Mouse (Mus musculus): ENCODE measurements around the gene Erc2. TPM values are rescaled to one million over a fixed set of nuclear protein-coding genes. Genes with fewer than 3 reads are reported as not detected.

Gene Erc2
- polyA plus RNA-seq, 1 experiment from 2014 or later = 1.4 TPM

DNA sequence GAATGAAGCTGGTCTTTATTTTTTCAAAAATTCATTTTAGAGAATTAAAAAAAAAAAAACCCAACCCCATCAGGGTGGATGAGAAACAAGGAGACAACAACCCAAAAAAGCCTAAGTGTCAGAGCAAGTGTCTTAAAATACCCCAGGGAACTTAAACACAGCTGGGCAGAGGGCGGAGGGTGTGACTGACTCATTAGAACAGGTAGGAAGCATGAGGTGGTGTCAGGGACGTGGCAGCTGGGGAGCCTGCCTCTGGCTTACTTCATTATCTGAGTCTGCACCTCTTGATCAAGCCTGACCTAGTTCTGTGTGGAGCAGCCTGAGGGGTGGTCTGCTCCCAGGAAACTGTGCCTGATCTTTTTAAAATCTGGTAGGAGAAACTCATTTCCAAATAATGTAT, 20.8 kb downstream of the Erc2 start:
- H3K27me3 ChIP-seq (ENCODE audit: control insufficient read depth, insufficient read depth, low read depth, low read length) = no peaks in the 10 kb centered on the region
- WGBS (ENCODE audit: insufficient replicate concordance) = 52% methylated on average over 2 of the region's 2 CpGs

DNA sequence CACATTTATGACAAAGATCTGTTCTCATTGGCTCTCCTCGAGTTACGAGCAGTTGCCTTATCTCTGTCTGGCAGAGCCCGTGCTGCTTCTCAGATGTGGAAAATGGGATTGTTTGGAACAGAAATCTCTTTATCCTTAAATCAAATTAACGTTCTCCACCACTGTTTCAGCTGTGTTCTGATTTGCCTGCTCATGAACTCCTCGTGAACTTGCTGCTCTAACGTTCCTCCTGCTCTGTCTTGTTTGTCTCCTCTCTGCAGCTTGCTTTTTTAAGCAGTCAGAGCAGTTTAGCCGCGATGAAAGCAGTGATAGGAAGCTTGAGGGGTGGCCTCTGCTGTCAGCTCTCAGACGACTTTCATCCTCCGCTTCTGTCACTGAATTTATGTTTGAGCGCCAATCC, 32.4 kb downstream of the Erc2 start:
- no peak overlapping the region for H3K27ac ChIP-seq (ENCODE audit: low read length)
- no peak overlapping the region for H3K4me2 ChIP-seq (ENCODE audit: low read depth, low read length)
- no peaks in the 10 kb centered on the region for H3K36me3 ChIP-seq (ENCODE audit: control insufficient read depth, insufficient read depth)
- H3K27me3 ChIP-seq (ENCODE audit: control insufficient read depth, insufficient read depth, low read depth, low read length) = no peaks in the 10 kb centered on the region
- 23% methylated on average over 11 of the region's 11 CpGs for WGBS (ENCODE audit: insufficient replicate concordance)
- no peak overlapping the region for H3K4me3 ChIP-seq (ENCODE audit: low read depth, low read length)
- no peaks in the 10 kb centered on the region for H3K9me3 ChIP-seq (replicated peaks; ENCODE audit: control insufficient read depth, low read length)
- no peak overlapping the region for H3K9ac ChIP-seq (ENCODE audit: low read depth, low read length)
- no peak for ATAC-seq (ENCODE audit: low read depth)
- H3K4me1 ChIP-seq (ENCODE audit: control insufficient read depth, low read depth, low read length) = no peaks in the 10 kb centered on the region

More for the DNA sequence above, 20.8 kb downstream of the Erc2 start:
- no peak for ATAC-seq (ENCODE audit: low read depth)
- Histone ChIP-seq H3K9ac (ENCODE audit: low read depth, low read length) (no peak overlapping the region), H3K9me3 (replicated peaks; ENCODE audit: control insufficient read depth, low read length) (no peaks in the 10 kb centered on the region), H3K4me2 (ENCODE audit: low read depth, low read length) (no peak overlapping the region), H3K36me3 (ENCODE audit: control insufficient read depth, insufficient read depth) (no peaks in the 10 kb centered on the region), H3K4me1 (ENCODE audit: control insufficient read depth, low read depth, low read length) (no peaks in the 10 kb centered on the region), H3K27ac (ENCODE audit: low read length) (no peak overlapping the region), H3K4me3 (ENCODE audit: low read depth, low read length) (no peak overlapping the region)

DNA sequence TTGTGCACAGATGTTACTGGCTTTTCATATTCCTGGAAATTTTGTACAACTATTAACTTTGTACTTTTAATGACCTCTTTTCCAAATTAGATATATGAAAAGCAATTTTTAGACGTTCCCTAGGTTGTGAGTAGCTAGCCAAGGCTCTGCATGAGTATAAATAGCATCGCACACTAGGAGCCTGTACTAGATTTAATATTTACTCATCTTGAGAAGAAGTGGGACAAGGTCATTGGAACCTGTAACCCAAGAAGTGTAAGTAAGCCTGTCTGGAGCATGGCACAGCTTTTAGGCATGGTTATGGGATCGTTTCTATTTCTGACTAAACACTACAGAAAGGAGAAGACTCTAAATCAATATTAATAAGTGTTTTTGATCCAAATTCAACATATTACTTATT, 36.4 kb downstream of the Erc2 start:
- Histone ChIP-seq H3K4me1 (ENCODE audit: control insufficient read depth, low read depth, low read length) (no peaks in the 10 kb centered on the region), H3K4me2 (ENCODE audit: low read depth, low read length) (no peak overlapping the region)
- 51% methylated on average over 3 of the region's 3 CpGs for WGBS (ENCODE audit: insufficient replicate concordance)

DNA sequence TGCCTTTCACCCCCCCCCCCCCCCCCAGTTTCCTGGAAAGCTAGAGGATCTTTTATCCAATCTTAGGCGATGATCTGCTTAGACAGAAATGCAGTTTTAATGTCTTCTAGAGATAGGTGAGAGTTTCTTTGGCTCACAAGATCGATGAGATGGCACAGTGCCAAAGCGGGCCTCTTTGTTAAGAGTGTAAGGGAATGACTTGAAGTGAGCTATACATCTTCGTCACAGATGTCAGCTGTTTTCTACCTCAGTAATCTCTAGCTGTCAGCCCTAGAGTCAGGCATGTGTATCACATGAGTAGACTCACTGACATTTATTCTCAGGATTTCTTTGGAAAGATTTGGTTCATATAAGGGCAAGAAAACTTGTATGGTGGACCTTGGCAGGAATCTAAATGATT, 39.2 kb downstream of the Erc2 start:
- 55% methylated on average over 4 of the region's 4 CpGs for WGBS (ENCODE audit: insufficient replicate concordance)
- no peak overlapping the region for H3K9ac ChIP-seq (ENCODE audit: low read depth, low read length)

More for the DNA sequence above, 36.4 kb downstream of the Erc2 start:
- Histone ChIP-seq H3K9ac (ENCODE audit: low read depth, low read length) (no peak overlapping the region), H3K27me3 (ENCODE audit: control insufficient read depth, insufficient read depth, low read depth, low read length) (no peaks in the 10 kb centered on the region), H3K27ac (ENCODE audit: low read length) (no peak overlapping the region), H3K36me3 (ENCODE audit: control insufficient read depth, insufficient read depth) (no peaks in the 10 kb centered on the region), H3K9me3 (replicated peaks; ENCODE audit: control insufficient read depth, low read length) (no peaks in the 10 kb centered on the region), H3K4me3 (ENCODE audit: low read depth, low read length) (no peak overlapping the region)
- ATAC-seq (ENCODE audit: low read depth) = no peak

DNA sequence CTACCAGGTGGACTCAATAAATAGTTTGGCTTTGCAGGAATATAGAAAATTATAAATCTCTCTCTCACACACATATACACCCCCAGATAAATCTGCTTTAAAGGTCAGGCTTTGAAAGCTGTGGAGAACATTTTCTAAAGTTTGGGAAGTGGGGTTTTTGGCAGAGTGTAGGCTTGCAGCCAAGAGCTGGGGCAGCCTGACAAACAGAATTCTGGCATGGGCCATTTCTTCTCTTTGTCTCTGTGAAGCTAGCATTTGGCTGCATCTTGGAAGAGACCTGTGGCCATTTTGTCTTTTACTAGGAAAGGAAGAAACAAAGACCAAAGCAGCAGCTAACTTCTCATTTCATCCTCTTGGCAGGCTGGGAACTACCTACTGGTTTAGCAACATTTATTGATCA, 40.0 kb downstream of the Erc2 start:
- ATAC-seq (ENCODE audit: low read depth) = no peak
- Histone ChIP-seq H3K4me3 (ENCODE audit: low read depth, low read length) (no peak overlapping the region), H3K9ac (ENCODE audit: low read depth, low read length) (no peak overlapping the region), H3K27me3 (ENCODE audit: control insufficient read depth, insufficient read depth, low read depth, low read length) (no peaks in the 10 kb centered on the region), H3K4me2 (ENCODE audit: low read depth, low read length) (no peak overlapping the region), H3K27ac (ENCODE audit: low read length) (no peak overlapping the region), H3K4me1 (ENCODE audit: control insufficient read depth, low read depth, low read length) (no peaks in the 10 kb centered on the region), H3K9me3 (replicated peaks; ENCODE audit: control insufficient read depth, low read length) (no peaks in the 10 kb centered on the region), H3K36me3 (ENCODE audit: control insufficient read depth, insufficient read depth) (no peaks in the 10 kb centered on the region)

More for the DNA sequence above, 39.2 kb downstream of the Erc2 start:
- H3K27me3 ChIP-seq (ENCODE audit: control insufficient read depth, insufficient read depth, low read depth, low read length) = no peaks in the 10 kb centered on the region
- no peaks in the 10 kb centered on the region for H3K9me3 ChIP-seq (replicated peaks; ENCODE audit: control insufficient read depth, low read length)
- no peak overlapping the region for H3K27ac ChIP-seq (ENCODE audit: low read length)
- H3K36me3 ChIP-seq (ENCODE audit: control insufficient read depth, insufficient read depth) = no peaks in the 10 kb centered on the region
- no peak for ATAC-seq (ENCODE audit: low read depth)
- no peak overlapping the region for H3K4me2 ChIP-seq (ENCODE audit: low read depth, low read length)
- no peak overlapping the region for H3K4me3 ChIP-seq (ENCODE audit: low read depth, low read length)
- H3K4me1 ChIP-seq (ENCODE audit: control insufficient read depth, low read depth, low read length) = no peaks in the 10 kb centered on the region

DNA sequence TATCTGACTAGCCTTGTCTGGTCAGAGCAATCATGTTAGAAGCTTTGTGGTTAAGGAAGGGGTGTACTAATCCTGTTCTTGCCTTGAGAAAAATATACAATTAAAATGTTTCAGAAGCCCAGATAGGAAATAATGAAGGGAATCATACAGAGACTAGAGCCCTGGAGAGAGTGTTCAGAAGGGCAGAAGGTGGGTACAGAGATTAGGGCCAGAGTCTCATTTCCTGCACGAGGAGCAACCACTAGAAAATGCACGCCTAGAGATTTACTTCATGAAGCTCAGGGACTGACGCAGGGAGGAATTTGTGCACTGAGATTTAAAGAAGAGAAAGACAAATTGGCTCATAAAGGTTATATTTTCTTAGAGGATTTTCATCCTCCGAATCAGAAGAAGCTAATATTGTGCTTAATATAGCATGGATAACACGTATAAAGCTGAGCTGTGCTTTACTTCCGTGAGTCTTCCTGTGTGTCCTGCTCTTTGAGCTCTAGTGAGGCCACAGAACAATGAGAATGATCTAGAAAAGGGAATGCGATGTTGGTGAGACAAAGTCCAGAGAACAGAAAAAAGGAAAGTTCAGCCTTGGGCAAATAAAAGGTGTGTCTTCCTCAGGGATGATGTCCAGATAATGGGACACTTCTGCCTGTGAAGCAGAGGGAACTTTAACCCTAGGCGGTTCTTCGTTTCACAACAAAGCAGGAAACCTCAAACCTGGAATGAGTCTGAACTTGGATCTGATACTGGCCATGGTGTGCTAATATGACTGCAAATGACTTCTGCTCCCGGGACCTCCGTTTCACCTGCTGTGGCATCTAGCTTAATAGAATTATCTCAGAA, 45.0 kb downstream of the Erc2 start:
- ATAC-seq (ENCODE audit: low read depth) = no peak

DNA sequence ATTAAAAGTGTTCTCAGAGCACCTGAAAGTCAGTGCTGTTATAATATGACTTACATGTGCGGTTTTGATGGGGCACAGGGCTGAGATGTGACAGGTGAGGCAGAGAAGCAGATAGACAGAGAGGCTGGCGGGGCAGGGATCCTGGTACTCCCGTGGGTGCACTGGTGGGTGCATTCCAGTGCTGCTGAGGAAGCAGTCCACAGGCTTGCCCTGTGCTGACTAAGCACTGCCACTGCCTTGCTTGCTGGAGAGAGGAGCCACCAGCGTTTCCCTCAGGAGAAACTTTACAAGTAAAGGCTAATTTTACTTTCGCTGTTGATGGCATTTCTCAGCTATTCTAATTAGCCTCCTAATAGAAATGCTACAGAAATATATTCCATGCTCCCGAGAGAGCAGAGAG, 45.9 kb downstream of the Erc2 start:
- H3K27ac ChIP-seq (ENCODE audit: low read length) = no peak overlapping the region
- no peaks in the 10 kb centered on the region for H3K9me3 ChIP-seq (replicated peaks; ENCODE audit: control insufficient read depth, low read length)
- H3K4me2 ChIP-seq (ENCODE audit: low read depth, low read length) = no peak overlapping the region
- H3K9ac ChIP-seq (ENCODE audit: low read depth, low read length) = no peak overlapping the region
- H3K4me1 ChIP-seq (ENCODE audit: control insufficient read depth, low read depth, low read length) = no peaks in the 10 kb centered on the region
- H3K4me3 ChIP-seq (ENCODE audit: low read depth, low read length) = no peak overlapping the region
- 49% methylated on average over 6 of the region's 6 CpGs for whole genome bisulfite sequencing (ENCODE audit: insufficient replicate concordance)
- no peaks in the 10 kb centered on the region for H3K36me3 ChIP-seq (ENCODE audit: control insufficient read depth, insufficient read depth)
- ATAC-seq (ENCODE audit: low read depth) = no peak
- no peaks in the 10 kb centered on the region for H3K27me3 ChIP-seq (ENCODE audit: control insufficient read depth, insufficient read depth, low read depth, low read length)

More for the DNA sequence above, 45.0 kb downstream of the Erc2 start:
- Histone ChIP-seq H3K4me2 (ENCODE audit: low read depth, low read length) (no peak overlapping the region), H3K27ac (ENCODE audit: low read length) (no peak overlapping the region), H3K9ac (ENCODE audit: low read depth, low read length) (no peak overlapping the region), H3K4me3 (ENCODE audit: low read depth, low read length) (no peak overlapping the region), H3K27me3 (ENCODE audit: control insufficient read depth, insufficient read depth, low read depth, low read length) (no peaks in the 10 kb centered on the region), H3K4me1 (ENCODE audit: control insufficient read depth, low read depth, low read length) (no peaks in the 10 kb centered on the region), H3K9me3 (replicated peaks; ENCODE audit: control insufficient read depth, low read length) (no peaks in the 10 kb centered on the region), H3K36me3 (ENCODE audit: control insufficient read depth, insufficient read depth) (no peaks in the 10 kb centered on the region)
- 58% methylated on average over 11 of the region's 11 CpGs for WGBS (ENCODE audit: insufficient replicate concordance)

DNA sequence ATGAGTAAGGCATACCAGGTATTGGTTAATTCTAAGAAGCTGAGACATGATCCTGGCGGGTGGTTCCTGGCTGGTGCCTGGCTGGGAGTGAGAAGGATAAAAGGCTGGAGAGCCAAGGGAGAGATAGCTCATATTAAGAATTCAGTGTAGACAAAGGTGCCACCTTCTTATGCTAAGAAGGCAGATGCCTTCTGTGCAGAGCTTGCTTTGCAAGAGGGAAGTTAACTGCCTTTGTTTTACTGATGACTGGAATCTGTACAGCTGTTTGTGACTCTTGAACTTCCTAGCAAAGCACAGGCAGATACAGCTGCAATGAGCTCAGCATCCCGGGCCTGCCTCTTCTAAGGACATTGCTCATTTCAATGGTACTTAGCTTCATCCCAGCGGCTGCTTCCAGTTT, 47.7 kb downstream of the Erc2 start:
- Histone ChIP-seq H3K4me3 (ENCODE audit: low read depth, low read length) (no peak overlapping the region), H3K27ac (ENCODE audit: low read length) (no peak overlapping the region), H3K4me1 (ENCODE audit: control insufficient read depth, low read depth, low read length) (no peaks in the 10 kb centered on the region), H3K9ac (ENCODE audit: low read depth, low read length) (no peak overlapping the region), H3K27me3 (ENCODE audit: control insufficient read depth, insufficient read depth, low read depth, low read length) (no peaks in the 10 kb centered on the region), H3K9me3 (replicated peaks; ENCODE audit: control insufficient read depth, low read length) (no peaks in the 10 kb centered on the region), H3K36me3 (ENCODE audit: control insufficient read depth, insufficient read depth) (no peaks in the 10 kb centered on the region), H3K4me2 (ENCODE audit: low read depth, low read length) (no peak overlapping the region)
- ATAC-seq (ENCODE audit: low read depth) = no peak
- WGBS (ENCODE audit: insufficient replicate concordance) = 60% methylated on average over 3 of the region's 3 CpGs

DNA sequence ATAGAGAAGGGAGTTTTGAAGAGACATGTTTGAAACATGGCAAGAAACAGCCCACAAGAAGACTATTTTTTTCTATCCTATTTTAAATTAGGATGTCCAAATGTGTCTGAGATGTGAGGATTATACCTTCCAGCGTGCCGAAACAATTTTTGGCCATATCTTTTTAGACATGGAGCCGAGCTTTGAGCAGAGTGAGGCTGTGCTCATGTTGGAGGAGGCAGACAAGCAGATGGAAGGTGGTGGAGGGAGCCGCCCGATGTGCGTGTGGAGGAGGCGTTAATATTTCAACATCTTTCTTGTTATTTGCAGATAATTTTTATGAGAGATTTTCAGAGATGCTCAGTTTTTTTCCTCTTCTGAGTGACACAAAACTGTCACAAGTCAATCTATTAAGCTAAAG, 50.5 kb downstream of the Erc2 start:
- H3K4me3 ChIP-seq (ENCODE audit: low read depth, low read length) = no peak overlapping the region
- H3K27me3 ChIP-seq (ENCODE audit: control insufficient read depth, insufficient read depth, low read depth, low read length) = no peaks in the 10 kb centered on the region
- H3K36me3 ChIP-seq (ENCODE audit: control insufficient read depth, insufficient read depth) = no peaks in the 10 kb centered on the region
- no peak overlapping the region for H3K4me2 ChIP-seq (ENCODE audit: low read depth, low read length)
- no peak overlapping the region for H3K27ac ChIP-seq (ENCODE audit: low read length)
- ATAC-seq (ENCODE audit: low read depth) = no peak
- WGBS (ENCODE audit: insufficient replicate concordance) = 79% methylated on average over 7 of the region's 7 CpGs
- no peaks in the 10 kb centered on the region for H3K9me3 ChIP-seq (replicated peaks; ENCODE audit: control insufficient read depth, low read length)
- H3K4me1 ChIP-seq (ENCODE audit: control insufficient read depth, low read depth, low read length) = no peaks in the 10 kb centered on the region
- H3K9ac ChIP-seq (ENCODE audit: low read depth, low read length) = no peak overlapping the region
